Mouse (Mus musculus) CH12F3 (cell line): Measurements from ENCODE around the gene Tbc1d21.

Experiments used
- in situ Hi-C: fragments of 300-500 bp; cut with MboI; formaldehyde crosslinking; loops from 2 replicates; pipeline ENCODE4 v1.14.3; 2020; ENCODE audit warnings: low sequenced_read_pairs

Gene Tbc1d21

GRCm38 (mm10) chr9:58346498-58346897, 23.8 kb downstream of the Tbc1d21 start:
- in situ Hi-C loops, result no loop called here

GRCm38 (mm10) chr9:58345963-58346362, 24.3 kb downstream of the Tbc1d21 start:
- in situ Hi-C loops, result no loop called here

GRCm38 (mm10) chr9:58341795-58342194, 28.5 kb downstream of the Tbc1d21 start:
- in situ Hi-C loops, result no loop called here

GRCm38 (mm10) chr9:58336650-58337281, 33.5 kb downstream of the Tbc1d21 start:
- in situ Hi-C loops, result no loop called here

GRCm38 (mm10) chr9:58331276-58331675, 39.0 kb downstream of the Tbc1d21 start:
- in situ Hi-C loops, result no loop called here

GRCm38 (mm10) chr9:58330293-58330692, 40.0 kb downstream of the Tbc1d21 start:
- in situ Hi-C loops, result no loop called here

- in situ Hi-C loops, result no loop called here
These were observed 42.9 kb downstream of the Tbc1d21 start for GRCm38 (mm10) chr9:58327382-58327781.

- in situ Hi-C loops, result no loop called here
These were observed 43.6 kb downstream of the Tbc1d21 start for GRCm38 (mm10) chr9:58326477-58327180.

- in situ Hi-C loops, result no loop called here
These were observed 48.6 kb downstream of the Tbc1d21 start for GRCm38 (mm10) chr9:58321681-58322080.

- in situ Hi-C loops, result no loop called here
These were observed 51.9 kb downstream of the Tbc1d21 start for GRCm38 (mm10) chr9:58318317-58318716.

- in situ Hi-C loops, result no loop called here
These were observed 52.9 kb downstream of the Tbc1d21 start for GRCm38 (mm10) chr9:58317381-58317780.

GRCm38 (mm10) chr9:58316784-58317183, 53.5 kb downstream of the Tbc1d21 start:
- in situ Hi-C loops, result no loop called here

- in situ Hi-C loops, result no loop called here
These were observed 54.4 kb downstream of the Tbc1d21 start for GRCm38 (mm10) chr9:58315850-58316249.

- in situ Hi-C loops, result no loop called here
These were observed 55.4 kb downstream of the Tbc1d21 start for GRCm38 (mm10) chr9:58314682-58315360.

GRCm38 (mm10) chr9:58312944-58313359, 57.3 kb downstream of the Tbc1d21 start, which contains the start of gene Loxl1:
Gene Loxl1, minus strand, starts transcription at chr9:58313186.
- in situ Hi-C loops, result no loop called here

GRCm38 (mm10) chr9:58312196-58312943, 57.9 kb downstream of the Tbc1d21 start:
- in situ Hi-C loops, result no loop called here

- in situ Hi-C loops, result no loop called here
These were observed 58.9 kb downstream of the Tbc1d21 start for GRCm38 (mm10) chr9:58311191-58311910.

- in situ Hi-C loops, result no loop called here
These were observed 60.1 kb downstream of the Tbc1d21 start for GRCm38 (mm10) chr9:58310043-58310660.
